Mouse (Mus musculus): Measurements from ENCODE around the gene Stambpl1. TPM values are rescaled to one million over a fixed set of nuclear protein-coding genes. Genes with fewer than 3 reads are reported as not detected.

The Stambpl1 gene
- polyA plus RNA-seq, 1 experiment from 2014 or later, result 4.9 TPM

DNA sequence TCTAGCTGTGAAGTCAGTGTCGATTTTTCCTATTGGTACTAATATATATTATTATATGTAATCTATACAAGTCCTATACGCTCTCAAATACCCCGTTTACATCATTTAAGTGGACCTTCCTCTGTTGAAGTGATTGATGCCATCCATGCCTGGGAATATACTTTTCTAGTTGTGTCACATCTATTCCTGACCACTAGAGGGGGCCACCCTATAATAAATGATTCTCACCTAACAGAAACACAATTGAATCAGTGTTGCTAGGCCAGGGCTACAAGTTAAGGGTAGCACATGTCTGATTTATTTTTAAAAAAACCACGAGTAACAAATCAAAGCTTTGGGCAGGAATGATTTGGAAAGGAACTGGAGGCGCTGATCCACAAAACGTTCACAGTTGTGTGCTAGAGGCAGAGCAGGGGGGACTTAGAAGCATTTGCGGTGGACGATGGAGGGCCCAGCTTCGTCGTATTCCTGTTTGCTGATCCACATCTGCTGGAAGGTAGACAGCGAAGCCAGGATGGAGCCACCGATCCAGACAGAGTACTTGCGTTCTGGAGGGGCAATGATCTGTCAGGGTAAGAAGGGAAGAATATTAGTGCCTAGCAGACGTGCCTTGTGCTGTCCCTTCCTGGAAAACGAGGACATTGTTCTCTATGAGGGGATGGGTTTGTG is 49.4 kb downstream of the Stambpl1 start:
- DNase-seq (ENCODE audit: low spot score) (peak; percentile 82), ATAC-seq (replicated peaks; ENCODE audit: low FRiP score, low read depth) (no peak)
- WGBS, result 66% methylated on average over 15 of the region's 15 CpGs
- H3K4me3 ChIP-seq (replicated peaks; ENCODE audit: low read depth, low read length), result no peak overlapping the region
- no peaks in the 10 kb centered on the region for H3K4me1 ChIP-seq (replicated peaks; ENCODE audit: insufficient read depth, low read length)
- H3K36me3 ChIP-seq (ENCODE audit: insufficient read depth, low read length), result peaks cover 4% of the 10 kb centered on the region; the same call in 1 of the 2 replicates
- no peak overlapping the region for H3K27ac ChIP-seq
- no peaks in the 10 kb centered on the region for H3K9me3 ChIP-seq (replicated peaks; ENCODE audit: low read length)
- H3K4me2 ChIP-seq (ENCODE audit: low read length), result no peak overlapping the region
- H3K27me3 ChIP-seq (ENCODE audit: insufficient read depth, low read length), result no peaks in the 10 kb centered on the region
- H3K9ac ChIP-seq (ENCODE audit: low read depth, low read length), result no peak overlapping the region
- peak; percentile 74 for TF ChIP-seq CTCF (IDR thresholded peaks at IDR 0.05; ENCODE audit: low read depth)

DNA sequence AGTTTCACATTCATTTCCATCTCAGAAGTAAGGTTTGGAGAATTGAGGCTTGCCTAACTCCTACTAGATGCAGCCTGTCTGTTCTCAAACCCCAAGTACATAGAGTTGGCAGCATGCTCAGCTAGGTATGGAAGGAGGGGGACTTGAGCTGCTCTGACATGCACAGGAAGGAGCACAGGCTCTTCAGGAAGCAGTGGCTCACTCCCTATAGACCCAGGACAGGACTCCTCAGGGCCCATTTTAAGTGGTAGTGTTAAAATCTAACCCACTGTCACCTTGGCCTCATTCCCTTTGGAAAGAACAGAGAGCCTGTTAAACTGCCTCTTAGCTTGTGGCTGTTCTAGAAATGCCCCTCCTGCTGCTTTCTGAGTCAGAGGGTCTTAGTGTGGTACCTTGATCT is 50.9 kb downstream of the Stambpl1 start:
- no peaks in the 10 kb centered on the region for H3K27me3 ChIP-seq (ENCODE audit: insufficient read depth, low read length)
- no peaks in the 10 kb centered on the region for H3K4me1 ChIP-seq (replicated peaks; ENCODE audit: insufficient read depth, low read length)
- H3K4me3 ChIP-seq (replicated peaks; ENCODE audit: low read depth, low read length), result no peak overlapping the region
- H3K27ac ChIP-seq, result no peak overlapping the region
- ATAC-seq (replicated peaks; ENCODE audit: low FRiP score, low read depth), result no peak
- H3K4me2 ChIP-seq (ENCODE audit: low read length), result no peak overlapping the region
- TF ChIP-seq CTCF (IDR thresholded peaks at IDR 0.05; ENCODE audit: low read depth), result no peak
- DNase-seq (ENCODE audit: low spot score), result no peak
- no peaks in the 10 kb centered on the region for H3K9me3 ChIP-seq (replicated peaks; ENCODE audit: low read length)
- H3K9ac ChIP-seq (ENCODE audit: low read depth, low read length), result no peak overlapping the region
- H3K36me3 ChIP-seq (ENCODE audit: insufficient read depth, low read length), result peaks cover 4% of the 10 kb centered on the region; the same call in 1 of the 2 replicates

DNA sequence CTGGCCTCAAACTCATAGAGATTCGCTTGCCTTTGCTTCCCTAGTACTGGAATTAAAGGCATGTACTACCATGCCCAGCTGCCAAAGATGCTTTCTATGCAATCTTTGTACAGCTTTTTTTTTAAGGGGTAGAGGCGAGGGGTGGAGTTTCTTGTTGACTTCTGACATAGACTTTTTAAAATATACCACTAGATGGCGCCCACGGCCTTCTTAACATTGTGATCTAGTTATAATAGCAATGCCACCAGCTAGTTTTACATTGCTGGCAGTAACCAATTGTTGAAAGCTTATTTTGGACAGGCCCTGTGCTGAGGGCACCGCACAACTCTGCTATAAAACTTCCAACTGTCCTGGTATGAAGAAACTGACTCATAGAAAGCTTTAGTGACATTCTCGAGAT is 52.0 kb downstream of the Stambpl1 start:
- Histone ChIP-seq H3K36me3 (ENCODE audit: insufficient read depth, low read length) (no peaks in the 10 kb centered on the region), H3K4me2 (ENCODE audit: low read length) (no peak overlapping the region), H3K4me3 (replicated peaks; ENCODE audit: low read depth, low read length) (no peak overlapping the region), H3K27ac (no peak overlapping the region), H3K4me1 (replicated peaks; ENCODE audit: insufficient read depth, low read length) (no peaks in the 10 kb centered on the region), H3K27me3 (ENCODE audit: insufficient read depth, low read length) (no peaks in the 10 kb centered on the region), H3K9ac (ENCODE audit: low read depth, low read length) (no peak overlapping the region), H3K9me3 (replicated peaks; ENCODE audit: low read length) (no peaks in the 10 kb centered on the region)
- 11% methylated on average over 6 of the region's 6 CpGs for WGBS
- DNase-seq (ENCODE audit: low spot score) (peak; percentile 94), ATAC-seq (replicated peaks; ENCODE audit: low FRiP score, low read depth) (no peak)
- TF ChIP-seq CTCF (IDR thresholded peaks at IDR 0.05; ENCODE audit: low read depth), result peak; percentile 75

DNA sequence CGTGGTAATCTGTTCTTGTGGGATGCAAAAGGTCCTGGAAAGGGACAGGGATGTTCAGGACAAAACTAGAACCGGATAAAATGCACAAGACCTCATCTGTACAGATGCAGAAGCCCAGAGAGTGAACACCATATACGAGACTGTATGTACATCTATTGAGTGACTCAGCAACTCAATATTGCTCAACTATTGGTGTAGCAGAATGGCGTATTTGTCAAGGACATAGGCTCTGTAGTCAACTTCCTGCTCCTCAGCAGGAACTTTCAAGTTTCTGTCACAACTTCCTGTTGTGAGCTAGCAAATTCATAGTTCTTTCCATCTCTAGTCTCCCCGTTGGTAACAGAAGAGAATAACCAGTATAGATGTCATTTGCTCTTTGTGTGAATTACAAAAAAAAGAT is 56.5 kb downstream of the Stambpl1 start:
- no peak for TF ChIP-seq CTCF (IDR thresholded peaks at IDR 0.05; ENCODE audit: low read depth)
- DNase-seq (ENCODE audit: low spot score), result no peak
- no peak for ATAC-seq (replicated peaks; ENCODE audit: low FRiP score, low read depth)
- Histone ChIP-seq H3K4me2 (ENCODE audit: low read length) (no peak overlapping the region), H3K9me3 (replicated peaks; ENCODE audit: low read length) (no peaks in the 10 kb centered on the region), H3K27me3 (ENCODE audit: insufficient read depth, low read length) (no peaks in the 10 kb centered on the region), H3K4me1 (replicated peaks; ENCODE audit: insufficient read depth, low read length) (no peaks in the 10 kb centered on the region), H3K36me3 (ENCODE audit: insufficient read depth, low read length) (no peaks in the 10 kb centered on the region), H3K27ac (no peak overlapping the region), H3K4me3 (replicated peaks; ENCODE audit: low read depth, low read length) (no peak overlapping the region), H3K9ac (ENCODE audit: low read depth, low read length) (no peak overlapping the region)
- WGBS, result 82% methylated on average over 5 of the region's 5 CpGs

DNA sequence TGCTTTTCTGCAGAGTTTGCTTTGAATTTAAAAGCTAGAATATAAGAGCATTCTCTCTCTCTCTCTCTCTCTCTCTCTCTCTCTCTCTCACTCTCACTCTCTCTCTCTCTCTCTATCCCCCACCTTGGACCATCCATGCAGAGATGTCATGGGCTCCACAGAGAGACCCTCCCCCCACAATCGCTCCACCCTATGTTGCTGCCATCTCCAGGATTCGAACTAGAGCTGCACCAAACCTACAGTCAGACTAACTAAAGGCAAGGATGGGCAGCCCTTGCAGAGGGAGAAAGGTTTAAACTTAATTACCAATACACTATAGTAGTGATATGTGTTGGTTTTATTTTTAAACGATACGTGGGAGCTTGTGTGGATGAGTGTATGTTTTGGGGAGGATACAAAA is 58.6 kb downstream of the Stambpl1 start:
- H3K9ac ChIP-seq (ENCODE audit: low read depth, low read length), result no peak overlapping the region
- H3K36me3 ChIP-seq (ENCODE audit: insufficient read depth, low read length), result no peaks in the 10 kb centered on the region
- DNase-seq (ENCODE audit: low spot score) (no peak), ATAC-seq (replicated peaks; ENCODE audit: low FRiP score, low read depth) (no peak)
- 0 out of 2 replicates have a peak, but pooled peaks cover 3% of the 10 kb centered on the region for H3K4me1 ChIP-seq (replicated peaks; ENCODE audit: insufficient read depth, low read length)
- H3K9me3 ChIP-seq (replicated peaks; ENCODE audit: low read length), result no peaks in the 10 kb centered on the region
- no peak overlapping the region for H3K27ac ChIP-seq
- H3K27me3 ChIP-seq (ENCODE audit: insufficient read depth, low read length), result no peaks in the 10 kb centered on the region
- H3K4me2 ChIP-seq (ENCODE audit: low read length), result no peak overlapping the region
- TF ChIP-seq CTCF (IDR thresholded peaks at IDR 0.05; ENCODE audit: low read depth), result no peak
- WGBS, result 90% methylated on average over 4 of the region's 4 CpGs
- H3K4me3 ChIP-seq (replicated peaks; ENCODE audit: low read depth, low read length), result no peak overlapping the region

DNA sequence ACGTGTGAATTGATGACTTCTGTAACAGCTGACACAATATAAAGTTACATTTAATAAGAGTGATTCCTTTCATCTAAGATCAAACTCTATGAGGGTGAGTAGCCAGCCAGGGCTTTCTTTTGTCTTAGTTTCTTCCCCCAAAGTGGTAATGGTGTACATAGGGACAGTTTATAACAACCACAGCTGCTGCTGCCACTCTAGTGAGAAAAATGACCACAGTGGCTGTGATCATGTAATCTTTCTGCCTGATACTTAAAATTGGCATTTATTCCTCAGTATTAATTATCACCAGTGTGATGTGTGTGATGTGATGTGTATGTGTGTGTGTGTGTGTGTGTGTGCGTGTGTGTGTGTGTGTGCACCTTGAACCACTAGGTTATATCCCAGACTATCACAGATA is 59.9 kb downstream of the Stambpl1 start:
- Histone ChIP-seq H3K9ac (ENCODE audit: low read depth, low read length) (no peak overlapping the region), H3K27ac (no peak overlapping the region), H3K9me3 (replicated peaks; ENCODE audit: low read length) (no peaks in the 10 kb centered on the region), H3K4me3 (replicated peaks; ENCODE audit: low read depth, low read length) (no peak overlapping the region), H3K27me3 (ENCODE audit: insufficient read depth, low read length) (no peaks in the 10 kb centered on the region), H3K36me3 (ENCODE audit: insufficient read depth, low read length) (no peaks in the 10 kb centered on the region), H3K4me2 (ENCODE audit: low read length) (peak overlapping the region; percentile 41; the same call in 1 of the 2 replicates), H3K4me1 (replicated peaks; ENCODE audit: insufficient read depth, low read length) (0 out of 2 replicates have a peak, but pooled peaks cover 5% of the 10 kb centered on the region)
- 62% methylated on average over 2 of the region's 2 CpGs for WGBS
- no peak for DNase-seq (ENCODE audit: low spot score)
- ATAC-seq (replicated peaks; ENCODE audit: low FRiP score, low read depth), result no peak
- TF ChIP-seq CTCF (IDR thresholded peaks at IDR 0.05; ENCODE audit: low read depth), result no peak
